Mouse (Mus musculus): ENCODE data around the gene Cnnm1. TPM values are rescaled to one million over a fixed set of nuclear protein-coding genes. Genes with fewer than 3 reads are reported as not detected.
"Not testable (repeated sequence)": the region's sequence is repeated elsewhere in the genome, so short reads cannot be mapped to it uniquely, and the experiment has no call there.

The Cnnm1 gene
- polyA plus RNA-seq, 1 experiment from 2014 or later, result 5.5 TPM

DNA sequence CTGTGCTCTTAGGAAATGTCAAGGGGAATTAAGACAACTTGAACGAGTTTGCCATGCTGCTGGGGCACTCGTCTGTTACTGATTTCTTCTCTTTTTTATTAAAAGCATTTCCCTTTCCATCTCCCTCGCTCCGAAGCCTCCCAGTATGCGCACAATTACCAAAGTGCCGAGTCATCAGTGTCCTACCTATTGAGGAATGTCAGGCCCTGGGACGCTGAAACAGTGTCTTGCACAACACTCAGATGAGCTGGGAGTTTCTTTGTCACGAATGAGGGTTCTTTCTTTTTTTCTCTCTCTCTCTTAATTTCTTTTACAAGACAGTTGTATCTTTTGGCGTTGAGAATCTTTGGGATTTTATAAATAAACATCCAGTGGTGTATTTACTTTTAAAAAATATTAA is 40.3 kb downstream of the Cnnm1 start:
- Histone ChIP-seq H3K27me3 (replicated peaks; ENCODE audit: control insufficient read depth, insufficient read depth, low read length) (no peaks in the 10 kb centered on the region), H3K4me3 (ENCODE audit: low read depth, low read length) (no peak overlapping the region), H3K9ac (ENCODE audit: low read depth, low read length) (0 out of 2 replicates have a peak overlapping the region, but pooled peaks have one; percentile 11), H3K4me1 (replicated peaks; ENCODE audit: control insufficient read depth, insufficient read depth, low read length) (no peaks in the 10 kb centered on the region), H3K9me3 (ENCODE audit: control insufficient read depth) (no peaks in the 10 kb centered on the region), H3K27ac (ENCODE audit: low read depth, low read length) (no peak overlapping the region), H3K4me2 (replicated peaks; ENCODE audit: low read depth) (no peak overlapping the region), H3K36me3 (ENCODE audit: control insufficient read depth, insufficient read depth) (no peaks in the 10 kb centered on the region)
- ATAC-seq, result no peak
- WGBS, result 56% methylated on average over 9 of the region's 9 CpGs
- no peak for TF ChIP-seq CTCF (IDR thresholded peaks at IDR 0.05; ENCODE audit: low read depth)

GRCm38 (mm10) chr19:43487429-43487828 is 47.2 kb downstream of the Cnnm1 start:
- no peak for ATAC-seq
- Histone ChIP-seq H3K27me3 (replicated peaks; ENCODE audit: control insufficient read depth, insufficient read depth, low read length) (no peaks in the 10 kb centered on the region), H3K4me3 (ENCODE audit: low read depth, low read length) (no peak overlapping the region), H3K4me1 (replicated peaks; ENCODE audit: control insufficient read depth, insufficient read depth, low read length) (no peaks in the 10 kb centered on the region), H3K4me2 (replicated peaks; ENCODE audit: low read depth) (no peak overlapping the region), H3K9ac (ENCODE audit: low read depth, low read length) (no peak overlapping the region), H3K36me3 (ENCODE audit: control insufficient read depth, insufficient read depth) (no peaks in the 10 kb centered on the region; the same call in 1 of the 2 replicates), H3K9me3 (ENCODE audit: control insufficient read depth) (no peaks in the 10 kb centered on the region), H3K27ac (ENCODE audit: low read depth, low read length) (no peak overlapping the region)
- peak; percentile 78 for TF ChIP-seq CTCF (IDR thresholded peaks at IDR 0.05; ENCODE audit: low read depth)
- 37% methylated on average over 3 of the region's 3 CpGs for WGBS

DNA sequence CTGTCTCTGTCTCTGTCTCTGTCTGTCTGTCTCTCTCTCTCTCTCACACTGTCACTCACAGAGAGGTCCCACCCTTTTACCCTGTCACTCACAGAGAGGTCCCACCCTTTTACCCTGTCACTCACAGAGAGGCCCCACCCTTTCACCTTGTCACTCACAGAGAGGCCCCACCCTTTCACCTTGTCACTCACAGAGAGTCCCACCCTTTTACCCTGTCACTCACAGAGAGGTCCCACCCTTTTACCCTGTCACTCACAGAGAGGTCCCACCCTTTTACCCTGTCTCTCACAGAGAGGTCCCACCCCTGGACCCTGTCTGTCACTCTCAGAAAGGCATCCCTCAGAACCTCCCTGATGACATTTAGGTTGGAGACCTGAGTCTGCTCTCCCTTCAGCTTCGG is 53.1 kb downstream of the Cnnm1 start:
- not testable (repeated sequence) for H3K4me1 ChIP-seq (replicated peaks; ENCODE audit: control insufficient read depth, insufficient read depth, low read length); H3K27me3 ChIP-seq (replicated peaks; ENCODE audit: control insufficient read depth, insufficient read depth, low read length); H3K9ac ChIP-seq (ENCODE audit: low read depth, low read length); H3K9me3 ChIP-seq (ENCODE audit: control insufficient read depth); H3K36me3 ChIP-seq (ENCODE audit: control insufficient read depth, insufficient read depth)
- H3K4me3 ChIP-seq (ENCODE audit: low read depth, low read length), result peak overlapping the region; percentile 3; the same call in 1 of the 2 replicates
- H3K4me2 ChIP-seq (replicated peaks; ENCODE audit: low read depth), result peak overlapping the region; percentile 42
- 62% methylated on average over 1 of the region's 1 CpGs for WGBS
- H3K27ac ChIP-seq (ENCODE audit: low read depth, low read length), result peak overlapping the region; percentile 85
- ATAC-seq, result peak; percentile 28

- Histone ChIP-seq H3K27me3 (replicated peaks; ENCODE audit: control insufficient read depth, insufficient read depth, low read length) (no peaks in the 10 kb centered on the region), H3K4me3 (ENCODE audit: low read depth, low read length) (peak overlapping the region; percentile 3; the same call in 1 of the 2 replicates), H3K27ac (ENCODE audit: low read depth, low read length) (peak overlapping the region; percentile 85), H3K9me3 (ENCODE audit: control insufficient read depth) (no peaks in the 10 kb centered on the region), H3K4me2 (replicated peaks; ENCODE audit: low read depth) (peak overlapping the region; percentile 49), H3K36me3 (ENCODE audit: control insufficient read depth, insufficient read depth) (no peaks in the 10 kb centered on the region; the same call in 1 of the 2 replicates), H3K9ac (ENCODE audit: low read depth, low read length) (peak overlapping the region; percentile 17; the same call in 1 of the 2 replicates), H3K4me1 (replicated peaks; ENCODE audit: control insufficient read depth, insufficient read depth, low read length) (0 out of 2 replicates have a peak, but pooled peaks cover 3% of the 10 kb centered on the region)
- ATAC-seq, result peak; percentile 80
- 42% methylated on average over 6 of the region's 6 CpGs for WGBS
- TF ChIP-seq CTCF (IDR thresholded peaks at IDR 0.05; ENCODE audit: low read depth), result no peak
These were observed 53.6 kb downstream of the Cnnm1 start for GRCm38 (mm10) chr19:43493878-43494277.

DNA sequence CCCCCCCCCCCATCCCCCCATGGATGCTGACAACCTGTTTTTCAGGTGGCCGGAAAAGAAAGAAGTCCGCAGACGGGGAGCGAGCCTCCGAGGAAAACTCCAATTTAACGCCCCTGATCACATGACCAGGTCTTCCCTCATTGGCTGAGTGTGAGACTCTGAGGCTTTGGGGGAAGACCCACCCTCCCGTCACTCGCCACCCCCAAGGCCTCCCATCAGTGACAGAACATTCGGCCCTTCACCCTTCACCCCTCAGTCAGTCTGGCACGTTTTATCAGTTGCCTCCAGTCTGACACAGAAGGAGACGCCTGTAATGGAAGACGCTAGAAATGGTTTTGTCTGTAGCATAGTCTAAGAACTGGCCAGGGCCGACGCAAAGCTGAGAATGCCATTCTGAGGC is 54.7 kb downstream of the Cnnm1 start:
- peaks cover 2% of the 10 kb centered on the region for H3K36me3 ChIP-seq (ENCODE audit: control insufficient read depth, insufficient read depth)
- 0 out of 2 replicates have a peak overlapping the region, but pooled peaks have one; percentile 17 for H3K9ac ChIP-seq (ENCODE audit: low read depth, low read length)
- no peak for ATAC-seq
- no peak overlapping the region for H3K27ac ChIP-seq (ENCODE audit: low read depth, low read length)
- H3K4me2 ChIP-seq (replicated peaks; ENCODE audit: low read depth), result peak overlapping the region; percentile 49
- no peaks in the 10 kb centered on the region for H3K9me3 ChIP-seq (ENCODE audit: control insufficient read depth)
- H3K4me1 ChIP-seq (replicated peaks; ENCODE audit: control insufficient read depth, insufficient read depth, low read length), result 0 out of 2 replicates have a peak, but pooled peaks cover 3% of the 10 kb centered on the region
- TF ChIP-seq CTCF (IDR thresholded peaks at IDR 0.05; ENCODE audit: low read depth), result no peak
- WGBS, result 16% methylated on average over 14 of the region's 14 CpGs
- H3K4me3 ChIP-seq (ENCODE audit: low read depth, low read length), result no peak overlapping the region
- no peaks in the 10 kb centered on the region for H3K27me3 ChIP-seq (replicated peaks; ENCODE audit: control insufficient read depth, insufficient read depth, low read length)

DNA sequence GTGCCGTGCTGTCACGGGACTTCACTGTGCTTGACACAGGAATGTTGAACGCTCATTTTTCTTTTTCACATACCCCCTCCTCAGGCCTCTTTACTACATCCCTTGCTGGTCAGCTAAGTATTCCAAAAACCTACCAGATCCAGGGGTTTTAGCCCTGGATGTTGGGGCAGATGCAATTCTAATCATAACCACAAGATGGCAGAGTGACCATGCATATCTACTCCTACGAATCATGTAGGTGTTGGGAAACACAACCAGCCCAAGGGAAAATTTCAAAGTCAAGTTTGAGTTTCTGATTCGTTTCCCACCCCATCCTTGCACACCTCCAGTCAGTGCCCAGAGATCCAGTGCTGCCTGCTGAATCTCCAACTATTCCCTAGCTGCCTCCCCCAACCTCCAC is 55.6 kb downstream of the Cnnm1 start:
- ATAC-seq, result no peak
- WGBS, result 20% methylated on average over 5 of the region's 5 CpGs

More for the DNA sequence above, 55.6 kb downstream of the Cnnm1 start:
- Histone ChIP-seq H3K27me3 (replicated peaks; ENCODE audit: control insufficient read depth, insufficient read depth, low read length) (no peaks in the 10 kb centered on the region), H3K4me3 (ENCODE audit: low read depth, low read length) (no peak overlapping the region), H3K36me3 (ENCODE audit: control insufficient read depth, insufficient read depth) (peaks cover 11% of the 10 kb centered on the region), H3K4me2 (replicated peaks; ENCODE audit: low read depth) (no peak overlapping the region), H3K4me1 (replicated peaks; ENCODE audit: control insufficient read depth, insufficient read depth, low read length) (0 out of 2 replicates have a peak, but pooled peaks cover 3% of the 10 kb centered on the region), H3K27ac (ENCODE audit: low read depth, low read length) (no peak overlapping the region), H3K9ac (ENCODE audit: low read depth, low read length) (no peak overlapping the region), H3K9me3 (ENCODE audit: control insufficient read depth) (no peaks in the 10 kb centered on the region)
- peak; percentile 88 for TF ChIP-seq CTCF (IDR thresholded peaks at IDR 0.05; ENCODE audit: low read depth)

Measured in intestine, postnatal 0 days (tissue).